ENCODE assay signal across 22 mouse cellular contexts in genomic region chr2:11174101-11174500, GRCm38 (mm10). TPM values are rescaled to one million over a fixed set of nuclear protein-coding genes. Genes with fewer than 3 reads are reported as not detected.
DNase-seq lines count a peak whose midpoint lies in the region; ATAC-seq lines count a peak whose summit lies in the region.
"Had no signal": no experiment of that assay in that cellular context is flagged by ENCODE, and none has a peak within 500 bp of the region (broad histone marks: within the 10 kb centered on the region; RNA-seq: fewer than 3 reads in every experiment).

No protein-coding gene starts in this region.

- H3K4me3 ChIP-seq in megakaryocyte, embryonic 14.5 days (replicated peaks), result peak overlapping the region; percentile 94
- peak overlapping the region; percentile 17 for H3K4me3 ChIP-seq in neural tube, embryonic 15.5 days (replicated peaks)
- H3K4me3 ChIP-seq: embryonic facial prominence, embryonic 10.5 days; forebrain, embryonic 13.5 days; heart, adult 2 months; heart, embryonic 15.5 days; midbrain, embryonic 12.5 days; stomach, embryonic 15.5 days had no signal

- WGBS in neural tube, embryonic 15.5 days, result 59% methylated on average over 4 of the region's 4 CpGs

- peak; percentile 8 to 44 for DNase-seq in cerebellum, postnatal 10 days
- DNase-seq in cerebellum, postnatal 36 days, result no peak
- peak; percentile 37 to 57 for DNase-seq in thymus, postnatal 36 days
- DNase-seq in thymus, postnatal 25 days, result no peak
- no peak for DNase-seq in frontal cortex, postnatal 10 days (ENCODE audit: low spot score in 2 of 2)
- DNase-seq: adrenal gland, adult 2 months; cerebellum, postnatal 25 days; heart, adult 2 months; kidney, adult 18-20 months; kidney, postnatal 10 days; layer of hippocampus, adult 9-11 months; liver, postnatal 0 days; retina, postnatal 1 day had no signal

- peaks cover 49% of the 10 kb centered on the region for H3K36me3 ChIP-seq in megakaryocyte, embryonic 14.5 days (replicated peaks; ENCODE audit: low read length)
- H3K36me3 ChIP-seq in neural tube, embryonic 15.5 days, result no peaks in the 10 kb centered on the region
- H3K36me3 ChIP-seq: embryonic facial prominence, embryonic 10.5 days; heart, embryonic 15.5 days; hindbrain, embryonic 15.5 days; midbrain, embryonic 12.5 days; stomach, embryonic 15.5 days had no signal

- H3K4me1 ChIP-seq in megakaryocyte, embryonic 14.5 days, result peaks cover 81% of the 10 kb centered on the region
- peaks cover 15% of the 10 kb centered on the region for H3K4me1 ChIP-seq in neural tube, embryonic 15.5 days
- H3K4me1 ChIP-seq: heart, embryonic 15.5 days; stomach, embryonic 15.5 days had no signal

- no peak overlapping the region for H3K9ac ChIP-seq in neural tube, embryonic 15.5 days (replicated peaks)
- H3K9ac ChIP-seq: forebrain, embryonic 13.5 days; heart, embryonic 15.5 days; hindbrain, embryonic 15.5 days; liver, postnatal 0 days; midbrain, embryonic 12.5 days; stomach, embryonic 15.5 days had no signal

- peak overlapping the region; percentile 41; the same call in 1 of the 2 replicates for H3K27ac ChIP-seq in neural tube, embryonic 15.5 days (replicated peaks)
- H3K27ac ChIP-seq: embryonic facial prominence, embryonic 10.5 days; forebrain, embryonic 13.5 days; heart, adult 2 months; heart, embryonic 15.5 days; midbrain, embryonic 12.5 days; stomach, embryonic 15.5 days had no signal

- no peaks in the 10 kb centered on the region for H3K27me3 ChIP-seq in megakaryocyte, embryonic 14.5 days (replicated peaks)
- peaks cover 5% of the 10 kb centered on the region; the same call in 1 of the 2 replicates for H3K27me3 ChIP-seq in neural tube, embryonic 15.5 days (replicated peaks)
- H3K27me3 ChIP-seq: stomach, embryonic 15.5 days had no signal

- peak overlapping the region; percentile 90 for H3K4me2 ChIP-seq in neural tube, embryonic 15.5 days
- H3K4me2 ChIP-seq: stomach, embryonic 15.5 days had no signal

- no peak for ATAC-seq in megakaryocyte, adult 5-6 weeks (ENCODE audit: poor library complexity, severe bottlenecking)
- ATAC-seq in neural tube, embryonic 15.5 days (ENCODE audit: low FRiP score), result peak; percentile 3; the same call in 1 of the 2 replicates
- ATAC-seq: forebrain, embryonic 13.5 days; liver, postnatal 0 days had no signal

- no peaks in the 10 kb centered on the region for H3K9me3 ChIP-seq in megakaryocyte, embryonic 14.5 days
- no peaks in the 10 kb centered on the region for H3K9me3 ChIP-seq in neural tube, embryonic 15.5 days (replicated peaks)
- H3K9me3 ChIP-seq: embryonic facial prominence, embryonic 10.5 days; forebrain, embryonic 13.5 days; heart, embryonic 15.5 days; hindbrain, embryonic 15.5 days; midbrain, embryonic 12.5 days; stomach, embryonic 15.5 days had no signal

RNA-seq across cellular contexts. Expression of gene Prkcq, which starts 2.2 kb away (rescaled TPM):
- 11.0 and 22.0 TPM in 2 replicates for polyA plus RNA-seq in megakaryocyte, embryonic 14.5 days (2012; ENCODE audit: insufficient read depth, low replicate concordance)
- 3.2 and 4.3 TPM in 2 replicates for total RNA-seq in megakaryocyte, adult 5-6 weeks (2015)
- total RNA-seq in megakaryocyte, adult 5-6 weeks (2017), result 3.5 and 3.9 TPM in 2 replicates
- polyA plus RNA-seq in neural tube, embryonic 15.5 days (2015; fragmentation: Nextera tagmentation; extraction: Ambion mirVana), result 33.1 and 36.4 TPM in 2 replicates

Comparison
In these comparisons a context has a peak if more than half of its experiments do, and no peak if none do; other contexts are left out.
1. DNase-seq: peak in cerebellum, postnatal 10 days (2 of 2) and thymus, postnatal 36 days (2 of 2); none in cerebellum, postnatal 36 days (0 of 2), thymus, postnatal 25 days (single experiment) and frontal cortex, postnatal 10 days (0 of 2).